8 mouse cellular contexts compared by ENCODE assay signal in the genomic region with DNA sequence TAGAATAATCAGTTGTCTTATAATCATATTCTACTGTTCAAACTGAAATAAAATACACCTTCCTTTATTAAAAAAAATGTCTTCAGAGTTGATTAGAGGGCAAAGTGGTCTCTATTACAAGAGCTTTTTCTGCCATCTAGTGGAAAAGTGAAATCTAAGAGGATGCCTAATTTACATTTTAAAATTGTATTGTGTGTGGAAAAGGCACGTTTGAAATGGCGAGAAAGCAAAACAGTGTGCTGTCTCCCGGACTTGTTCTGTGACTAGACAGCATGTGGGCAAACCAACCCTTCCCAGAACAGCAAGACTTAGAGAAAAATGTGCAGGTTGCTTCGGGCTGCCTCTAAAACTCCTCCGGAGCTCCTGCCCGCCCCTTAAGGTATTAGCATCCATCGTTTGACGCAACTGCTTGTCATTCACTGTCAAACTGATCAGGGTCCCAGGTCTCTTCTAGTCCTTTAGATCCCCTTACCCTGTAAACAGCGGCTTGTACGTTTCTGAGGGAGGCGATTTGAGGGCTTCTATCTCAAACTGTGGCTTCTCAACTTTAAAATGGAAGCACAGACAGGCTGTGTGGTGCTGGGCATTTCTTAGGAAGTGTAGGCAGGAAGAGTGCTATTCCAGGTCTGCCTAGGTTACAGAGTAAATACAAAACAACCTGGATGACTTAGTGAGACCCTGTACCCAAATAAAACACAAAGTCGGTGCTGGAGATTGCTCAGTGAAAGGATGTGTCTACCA. TPM values are rescaled to one million over a fixed set of nuclear protein-coding genes. Genes with fewer than 3 reads are reported as not detected.
A peak's percentile ranks its signal among the peaks of the same experiment; 100 is the strongest.
DNase-seq lines count a peak whose midpoint lies in the region; ATAC-seq and TF ChIP-seq lines count a peak whose summit lies in the region.

No protein-coding gene starts in this region.

- H3K9me3 ChIP-seq in lung, embryonic 15.5 days: no peaks in the 10 kb centered on the region
- H3K9me3 ChIP-seq in forebrain, embryonic 11.5 days (ENCODE audit: control insufficient read depth, low read length): no peaks in the 10 kb centered on the region
- no peaks in the 10 kb centered on the region; the same call in 1 of the 2 replicates for H3K9me3 ChIP-seq in intestine, postnatal 0 days (ENCODE audit: control insufficient read depth)
- no peaks in the 10 kb centered on the region for H3K9me3 ChIP-seq in stomach, embryonic 14.5 days (ENCODE audit: control insufficient read depth, low read depth, low read length)

- 43% methylated on average over 12 of the region's 12 CpGs for WGBS in lung, embryonic 15.5 days
- WGBS in forebrain, embryonic 11.5 days: 49% methylated on average over 12 of the region's 12 CpGs
- 43% methylated on average over 12 of the region's 12 CpGs for WGBS in intestine, postnatal 0 days
- 45% methylated on average over 12 of the region's 12 CpGs for WGBS in stomach, embryonic 14.5 days

- H3K4me3 ChIP-seq in lung, embryonic 15.5 days: 0 out of 2 replicates have a peak overlapping the region, but pooled peaks have one; percentile 15
- H3K4me3 ChIP-seq in forebrain, embryonic 11.5 days (ENCODE audit: low read depth, low read length): 0 out of 2 replicates have a peak overlapping the region, but pooled peaks have one; percentile 8
- H3K4me3 ChIP-seq in intestine, postnatal 0 days (ENCODE audit: low read depth, low read length): no peak overlapping the region
- H3K4me3 ChIP-seq in stomach, embryonic 14.5 days (ENCODE audit: low read depth, low read length): 0 out of 2 replicates have a peak overlapping the region, but pooled peaks have one; percentile 3

- no peaks in the 10 kb centered on the region for H3K27me3 ChIP-seq in lung, embryonic 15.5 days
- H3K27me3 ChIP-seq in forebrain, embryonic 11.5 days (ENCODE audit: control insufficient read depth, insufficient read depth, low read length): no peaks in the 10 kb centered on the region
- H3K27me3 ChIP-seq in intestine, postnatal 0 days (replicated peaks; ENCODE audit: control insufficient read depth, insufficient read depth, low read length): no peaks in the 10 kb centered on the region
- H3K27me3 ChIP-seq in stomach, embryonic 14.5 days (ENCODE audit: control insufficient read depth, insufficient read depth, low read length): no peaks in the 10 kb centered on the region

- peak; percentile 54 for TF ChIP-seq CTCF in intestine, postnatal 0 days (IDR thresholded peaks at IDR 0.05; ENCODE audit: low read depth)

- H3K9ac ChIP-seq in lung, embryonic 15.5 days: 0 out of 2 replicates have a peak overlapping the region, but pooled peaks have one; percentile 13
- 0 out of 2 replicates have a peak overlapping the region, but pooled peaks have one; percentile 16 for H3K9ac ChIP-seq in forebrain, embryonic 11.5 days (ENCODE audit: low read length)
- no peak overlapping the region for H3K9ac ChIP-seq in intestine, postnatal 0 days (ENCODE audit: low read depth, low read length)
- H3K9ac ChIP-seq in stomach, embryonic 14.5 days (replicated peaks; ENCODE audit: low read depth, low read length): no peak overlapping the region

- no peak for ATAC-seq in lung, embryonic 15.5 days (ENCODE audit: borderline replicate concordance, extremely low read depth, low FRiP score, low TSS enrichment)
- ATAC-seq in forebrain, embryonic 11.5 days (replicated peaks; ENCODE audit: low FRiP score): no peak
- no peak for ATAC-seq in intestine, postnatal 0 days
- no peak for ATAC-seq in stomach, embryonic 14.5 days (ENCODE audit: insufficient number of reproducible peaks, insufficient read depth, low FRiP score, low read depth)

- no peaks in the 10 kb centered on the region for H3K36me3 ChIP-seq in lung, embryonic 15.5 days
- H3K36me3 ChIP-seq in forebrain, embryonic 11.5 days (ENCODE audit: control insufficient read depth, insufficient read depth, low read length): no peaks in the 10 kb centered on the region
- no peaks in the 10 kb centered on the region for H3K36me3 ChIP-seq in intestine, postnatal 0 days (ENCODE audit: control insufficient read depth, insufficient read depth)
- no peaks in the 10 kb centered on the region for H3K36me3 ChIP-seq in stomach, embryonic 14.5 days (ENCODE audit: control insufficient read depth, insufficient read depth, low read length)

- DNase-seq in lung, postnatal 14 days: no peak
- no peak for DNase-seq in forebrain, embryonic 11.5 days (ENCODE audit: low spot score)
- no peak for DNase-seq in right cerebral cortex, postnatal 14 days
- no peak for DNase-seq in spleen, postnatal 10 days (ENCODE audit: low spot score in 2 of 2)
- no peak for DNase-seq in left cerebral cortex, adult 8-10 months (ENCODE audit: low spot score in 2 of 2)

- peak overlapping the region; percentile 44 for H3K4me2 ChIP-seq in lung, embryonic 15.5 days
- peak overlapping the region; percentile 31; the same call in 1 of the 2 replicates for H3K4me2 ChIP-seq in forebrain, embryonic 11.5 days (ENCODE audit: low read depth, low read length, severe bottlenecking)
- H3K4me2 ChIP-seq in intestine, postnatal 0 days (replicated peaks; ENCODE audit: low read depth): no peak overlapping the region
- peak overlapping the region; percentile 33 for H3K4me2 ChIP-seq in stomach, embryonic 14.5 days (replicated peaks; ENCODE audit: low read depth, low read length)

- no peaks in the 10 kb centered on the region for H3K4me1 ChIP-seq in lung, embryonic 15.5 days
- H3K4me1 ChIP-seq in forebrain, embryonic 11.5 days (replicated peaks; ENCODE audit: control insufficient read depth, insufficient read depth, low read length): no peaks in the 10 kb centered on the region
- no peaks in the 10 kb centered on the region for H3K4me1 ChIP-seq in intestine, postnatal 0 days (replicated peaks; ENCODE audit: control insufficient read depth, insufficient read depth, low read length)
- no peaks in the 10 kb centered on the region for H3K4me1 ChIP-seq in stomach, embryonic 14.5 days (ENCODE audit: control insufficient read depth, insufficient read depth, low read length)

- H3K27ac ChIP-seq in lung, embryonic 15.5 days: no peak overlapping the region
- H3K27ac ChIP-seq in forebrain, embryonic 11.5 days (ENCODE audit: low read depth, low read length): no peak overlapping the region
- no peak overlapping the region for H3K27ac ChIP-seq in intestine, postnatal 0 days (ENCODE audit: low read depth, low read length)
- H3K27ac ChIP-seq in stomach, embryonic 14.5 days (ENCODE audit: low read length): no peak overlapping the region

RNA-seq across cellular contexts. Expression of a gene that starts 23.4 kb away (rescaled TPM):
- 72.2 and 76.4 TPM in 2 replicates for polyA plus RNA-seq in lung, embryonic 15.5 days (2015; fragmentation: Nextera tagmentation; extraction: Ambion mirVana)
- polyA plus RNA-seq in forebrain, embryonic 11.5 days (2014; fragmentation: Nextera tagmentation; extraction: Ambion mirVana): 115 and 137 TPM in 2 replicates
- 46.2 and 46.9 TPM in 2 replicates for polyA plus RNA-seq in intestine, postnatal 0 days (2015; fragmentation: Nextera tagmentation; extraction: Ambion mirVana)
- 75.8 and 78.7 TPM in 2 replicates for polyA plus RNA-seq in stomach, embryonic 14.5 days (2014; fragmentation: Nextera tagmentation; extraction: Ambion mirVana)
- 10 to 100 TPM; 58.6 to 66.6 (median 63.0) TPM for total RNA-seq in left cerebral cortex, adult 8-10 months (2022)

RNA-seq across cellular contexts. Expression of a gene that starts 23.5 kb away (rescaled TPM):
- 70.3 and 75.6 TPM in 2 replicates for polyA plus RNA-seq in lung, embryonic 15.5 days (2015; fragmentation: Nextera tagmentation; extraction: Ambion mirVana)
- polyA plus RNA-seq in forebrain, embryonic 11.5 days (2014; fragmentation: Nextera tagmentation; extraction: Ambion mirVana): 84.5 and 87.8 TPM in 2 replicates
- polyA plus RNA-seq in intestine, postnatal 0 days (2015; fragmentation: Nextera tagmentation; extraction: Ambion mirVana): 21.9 and 22.1 TPM in 2 replicates
- polyA plus RNA-seq in stomach, embryonic 14.5 days (2014; fragmentation: Nextera tagmentation; extraction: Ambion mirVana): 70.7 and 74.0 TPM in 2 replicates
- 1 to 10 TPM; 2.6 to 3.3 (median 3.0) TPM for total RNA-seq in left cerebral cortex, adult 8-10 months (2022)

RNA-seq across cellular contexts. Expression of a gene that starts 28.4 kb away (rescaled TPM):
- polyA plus RNA-seq in lung, embryonic 15.5 days (2015; fragmentation: Nextera tagmentation; extraction: Ambion mirVana): 1.4 and 1.7 TPM in 2 replicates
- polyA plus RNA-seq in forebrain, embryonic 11.5 days (2014; fragmentation: Nextera tagmentation; extraction: Ambion mirVana): 2.1 and 3.4 TPM in 2 replicates
- polyA plus RNA-seq in intestine, postnatal 0 days (2015; fragmentation: Nextera tagmentation; extraction: Ambion mirVana): 3.4 and 4.4 TPM in 2 replicates
- 1.5 and 1.7 TPM in 2 replicates for polyA plus RNA-seq in stomach, embryonic 14.5 days (2014; fragmentation: Nextera tagmentation; extraction: Ambion mirVana)
- total RNA-seq in left cerebral cortex, adult 8-10 months (2022): 1 to 10 TPM in 3 of 4 experiments, not detected in 1; 1.0 to 2.3 (median 1.9) TPM

Comparison
In these comparisons a context has a peak if more than half of its experiments do, and no peak if none do; other contexts are left out.
1. H3K9ac ChIP-seq: peak in lung, embryonic 15.5 days (single experiment) and forebrain, embryonic 11.5 days (single experiment); none in intestine, postnatal 0 days (single experiment) and stomach, embryonic 14.5 days (single experiment).